Mouse (Mus musculus) lung, adult 2 months (tissue): Measurements from ENCODE around the gene Hnrnpdl.

ENCODE experiments used
- CTCF ChIP-seq: fragments of 200-500 bp; IDR thresholded peaks from 2 replicates; pipeline ENCODE4 v1.5.1; 2011; ENCODE audit warnings: mild to moderate bottlenecking, low read length, control low read depth; ENCODE audit not compliant: insufficient read depth
- POLR2A ChIP-seq: fragments of 200-500 bp; IDR thresholded peaks from 2 replicates; pipeline ENCODE4 v1.6.1; 2011; ENCODE audit warnings: low read depth, mild to moderate bottlenecking, control low read depth, low read length, borderline replicate concordance; ENCODE audit errors: extremely low read depth

DNA sequence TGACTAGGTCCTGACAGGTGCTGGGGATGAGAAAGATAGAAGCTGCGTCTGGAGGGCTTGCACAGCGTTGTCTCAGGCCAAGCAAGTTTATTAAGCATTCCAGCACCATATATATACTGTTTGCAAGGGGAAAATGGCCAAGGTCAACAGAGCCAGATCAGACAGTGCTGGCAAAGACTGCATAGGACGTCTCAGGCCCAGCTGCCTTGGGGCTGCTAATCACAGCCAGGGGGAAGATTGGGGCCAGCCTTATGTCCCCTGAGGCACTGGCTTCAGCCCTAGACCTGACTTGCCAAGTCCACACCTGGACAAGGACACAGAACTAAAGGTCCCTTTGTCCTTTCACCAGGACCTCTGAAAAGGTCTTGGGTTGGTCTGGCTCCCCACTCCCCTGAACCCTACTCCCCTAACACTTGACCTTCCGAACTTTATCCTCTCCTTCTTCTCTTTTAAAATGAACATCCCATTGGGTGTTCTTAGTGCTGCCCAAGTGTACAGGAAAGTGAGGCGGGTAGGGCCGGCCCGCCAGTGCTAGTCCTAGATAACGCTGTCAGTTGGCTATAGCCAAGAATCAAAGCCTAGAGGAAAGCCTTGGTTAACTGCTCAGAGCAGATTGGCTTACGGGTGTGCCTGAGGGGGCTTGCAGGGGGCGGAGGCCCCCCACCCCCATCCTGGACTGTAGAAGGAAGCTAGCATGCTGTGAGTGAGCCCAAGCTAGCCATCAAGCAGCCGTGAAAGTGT lies 15.5 kb upstream of the Hnrnpdl start:
- no peak for TF ChIP-seq POLR2A
- TF ChIP-seq CTCF: no peak
